Mouse (Mus musculus): ENCODE data around the gene Prpmp5.
"Not testable (repeated sequence)": the region's sequence is repeated elsewhere in the genome, so short reads cannot be mapped to it uniquely, and the experiment has no call there.

Prpmp5 gene

GRCm38 (mm10) chr6:132314657-132315056 is at the start of gene Prpmp5:
Gene Prpmp5 (minus strand): TSS chr6:132314757.
- not testable (repeated sequence) for DNase-seq (ENCODE audit: low read depth)

GRCm38 (mm10) chr6:132364034-132364433 is 49.5 kb upstream of the Prpmp5 start, which contains the start of gene Gm8882:
Gene Gm8882 (minus strand): TSS chr6:132364134.
- not testable (repeated sequence) for DNase-seq (ENCODE audit: low read depth)

All from fibroblast of lung, adult 2 months (primary cell).